Mouse (Mus musculus): ENCODE data around the gene Acta2. TPM values are rescaled to one million over a fixed set of nuclear protein-coding genes. Genes with fewer than 3 reads are reported as not detected.

The Acta2 gene
- polyA plus RNA-seq, 1 experiment from 2014 or later = 18.6 TPM

- WGBS = 93% methylated on average over 2 of the region's 2 CpGs
- DNase-seq (ENCODE audit: low spot score) = no peak
- H3K27me3 ChIP-seq (replicated peaks; ENCODE audit: low read depth, poor library complexity, severe bottlenecking) = no peaks in the 10 kb centered on the region
- H3K4me1 ChIP-seq = peaks cover under 1% of the 10 kb centered on the region; the same call in 1 of the 2 replicates
- no peaks in the 10 kb centered on the region for H3K9me3 ChIP-seq
- peaks cover 7% of the 10 kb centered on the region for H3K36me3 ChIP-seq (replicated peaks)
- no peak overlapping the region for H3K27ac ChIP-seq (replicated peaks)
- H3K4me3 ChIP-seq = no peak overlapping the region
Measured at GRCm38 (mm10) chr19:34237746-34238145, 17.6 kb downstream of the Acta2 start.

DNA sequence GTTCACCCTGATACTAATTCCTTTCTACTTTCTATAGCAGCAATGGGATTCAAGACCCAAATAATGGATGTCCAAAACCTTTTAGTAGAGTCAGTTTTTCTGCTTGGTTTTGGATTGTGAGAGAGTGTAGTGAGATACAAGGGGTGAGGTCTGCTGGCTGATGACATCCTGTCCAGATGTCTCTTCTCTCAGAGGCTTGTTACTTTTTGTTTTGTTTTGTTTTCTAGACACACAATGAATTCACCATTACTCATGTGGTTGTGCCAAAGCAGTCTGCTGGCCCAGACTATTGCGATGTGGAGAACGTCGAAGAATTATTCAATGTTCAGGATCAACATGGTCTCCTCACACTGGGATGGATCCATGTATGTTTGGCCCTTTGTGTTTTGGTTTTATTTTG, 19.3 kb downstream of the Acta2 start:
- WGBS = 96% methylated on average over 3 of the region's 3 CpGs
- peaks cover 7% of the 10 kb centered on the region for H3K36me3 ChIP-seq (replicated peaks)
- H3K27me3 ChIP-seq (replicated peaks; ENCODE audit: low read depth, poor library complexity, severe bottlenecking) = no peaks in the 10 kb centered on the region
- H3K4me1 ChIP-seq = peaks cover 7% of the 10 kb centered on the region
- no peak overlapping the region for H3K4me3 ChIP-seq
- no peak overlapping the region for H3K27ac ChIP-seq (replicated peaks)
- DNase-seq (ENCODE audit: low spot score) = no peak
- no peaks in the 10 kb centered on the region for H3K9me3 ChIP-seq

DNA sequence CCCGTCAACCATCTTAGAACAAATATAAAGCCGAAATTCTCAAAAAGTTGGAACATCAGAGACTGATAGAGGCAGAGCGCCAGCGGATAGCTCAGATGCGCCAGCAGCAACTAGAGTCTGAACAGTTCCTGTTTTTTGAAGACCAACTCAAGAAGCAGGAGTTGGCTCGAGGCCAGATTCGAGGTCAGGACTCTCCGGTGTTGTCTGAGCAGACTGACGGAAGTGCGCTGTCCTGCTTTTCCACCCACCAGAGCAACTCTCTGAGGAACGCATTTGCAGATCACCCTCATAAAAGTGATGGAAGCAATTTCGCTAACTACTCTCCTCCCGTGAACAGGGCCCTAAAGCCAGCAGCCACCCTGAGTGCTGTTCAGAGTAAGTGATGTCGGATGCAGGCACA, 21.4 kb downstream of the Acta2 start:
- Histone ChIP-seq H3K27me3 (replicated peaks; ENCODE audit: low read depth, poor library complexity, severe bottlenecking) (no peaks in the 10 kb centered on the region), H3K9me3 (no peaks in the 10 kb centered on the region), H3K4me3 (no peak overlapping the region), H3K36me3 (replicated peaks) (peaks cover 7% of the 10 kb centered on the region), H3K4me1 (peaks cover 7% of the 10 kb centered on the region), H3K27ac (replicated peaks) (no peak overlapping the region)
- 91% methylated on average over 14 of the region's 14 CpGs for WGBS
- no peak for DNase-seq (ENCODE audit: low spot score)

GRCm38 (mm10) chr19:34232326-34232725, 23.1 kb downstream of the Acta2 start:
- H3K4me3 ChIP-seq = no peak overlapping the region
- no peaks in the 10 kb centered on the region for H3K9me3 ChIP-seq
- H3K4me1 ChIP-seq = peaks cover 7% of the 10 kb centered on the region
- H3K27ac ChIP-seq (replicated peaks) = no peak overlapping the region; the same call in 1 of the 2 replicates
- H3K36me3 ChIP-seq (replicated peaks) = peaks cover 3% of the 10 kb centered on the region
- 49% methylated on average over 5 of the region's 5 CpGs for WGBS
- no peak for DNase-seq (ENCODE audit: low spot score)
- H3K27me3 ChIP-seq (replicated peaks; ENCODE audit: low read depth, poor library complexity, severe bottlenecking) = no peaks in the 10 kb centered on the region

GRCm38 (mm10) chr19:34231596-34231995, 23.8 kb downstream of the Acta2 start:
- DNase-seq (ENCODE audit: low spot score) = no peak
- H3K4me3 ChIP-seq = no peak overlapping the region
- peaks cover 7% of the 10 kb centered on the region for H3K4me1 ChIP-seq
- H3K27me3 ChIP-seq (replicated peaks; ENCODE audit: low read depth, poor library complexity, severe bottlenecking) = no peaks in the 10 kb centered on the region
- no peak overlapping the region for H3K27ac ChIP-seq (replicated peaks)
- H3K36me3 ChIP-seq (replicated peaks) = no peaks in the 10 kb centered on the region
- H3K9me3 ChIP-seq = no peaks in the 10 kb centered on the region
- 84% methylated on average over 7 of the region's 7 CpGs for WGBS

DNA sequence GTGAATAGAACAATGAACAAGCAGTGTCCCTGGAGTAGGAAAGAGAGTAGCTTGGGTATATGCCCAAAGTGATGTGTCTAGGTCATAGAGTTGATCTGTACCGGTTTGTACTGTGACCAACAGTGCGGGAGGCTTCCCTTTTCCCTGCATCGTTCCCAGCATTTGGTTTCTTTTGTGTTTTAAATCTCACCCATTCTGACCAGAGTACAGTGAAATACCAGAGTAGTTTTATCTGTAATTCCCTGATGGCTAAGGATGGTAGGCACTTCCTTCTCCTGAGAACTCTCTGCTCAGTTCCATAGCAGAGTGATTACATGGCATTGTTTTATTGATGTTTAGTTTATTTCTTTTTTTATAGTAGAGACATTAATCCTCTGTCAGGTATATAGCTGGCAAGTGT, 32.6 kb downstream of the Acta2 start:
- no peak overlapping the region for H3K4me3 ChIP-seq
- WGBS = 91% methylated on average over 3 of the region's 3 CpGs
- H3K9me3 ChIP-seq = no peaks in the 10 kb centered on the region

GRCm38 (mm10) chr19:34220732-34221380, 34.5 kb downstream of the Acta2 start:
- Histone ChIP-seq H3K27ac (replicated peaks) (no peak overlapping the region), H3K4me1 (peaks cover 4% of the 10 kb centered on the region; the same call in 1 of the 2 replicates), H3K4me3 (no peak overlapping the region), H3K36me3 (replicated peaks) (no peaks in the 10 kb centered on the region), H3K9me3 (no peaks in the 10 kb centered on the region), H3K27me3 (replicated peaks; ENCODE audit: low read depth, poor library complexity, severe bottlenecking) (no peaks in the 10 kb centered on the region)
- DNase-seq (ENCODE audit: low spot score) = no peak
- 79% methylated on average over 3 of the region's 3 CpGs for WGBS

More for the DNA sequence above, 32.6 kb downstream of the Acta2 start:
- no peaks in the 10 kb centered on the region for H3K36me3 ChIP-seq (replicated peaks)
- H3K4me1 ChIP-seq = peaks cover 4% of the 10 kb centered on the region; the same call in 1 of the 2 replicates
- no peaks in the 10 kb centered on the region for H3K27me3 ChIP-seq (replicated peaks; ENCODE audit: low read depth, poor library complexity, severe bottlenecking)
- no peak overlapping the region for H3K27ac ChIP-seq (replicated peaks)
- no peak for DNase-seq (ENCODE audit: low spot score)

DNA sequence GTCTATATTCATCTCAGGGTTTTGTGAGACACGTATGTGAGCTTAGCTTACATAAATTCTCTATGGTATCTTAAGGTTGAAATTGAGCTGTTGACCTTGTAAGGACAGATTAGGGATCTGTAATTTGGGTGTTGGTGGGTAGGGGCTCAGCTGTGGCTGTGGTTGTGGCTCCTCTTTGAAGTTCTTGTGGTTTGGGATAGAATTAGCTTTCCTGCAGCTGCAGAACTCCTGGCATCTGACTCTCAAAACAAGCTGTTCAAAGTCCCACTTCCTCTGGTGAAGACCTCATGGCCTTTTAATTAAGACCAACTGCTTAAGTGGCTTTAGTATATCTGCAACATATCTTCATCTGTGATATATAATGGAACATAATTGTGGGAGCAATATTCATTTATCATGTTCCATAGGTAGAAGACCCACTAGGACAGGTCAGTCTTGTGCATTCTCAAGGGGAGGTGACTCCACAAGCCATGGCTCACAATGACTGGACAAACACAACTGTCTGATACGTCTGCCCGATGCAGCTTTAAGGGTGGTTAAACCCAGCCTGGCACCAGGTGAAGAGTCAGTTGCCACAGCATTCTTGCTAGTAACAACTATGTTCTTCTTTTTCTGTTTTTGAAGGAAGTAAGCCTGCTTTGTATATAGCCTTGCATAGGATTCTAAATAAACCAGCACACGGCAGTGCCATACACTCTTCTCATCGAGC, 36.0 kb downstream of the Acta2 start:
- Histone ChIP-seq H3K27me3 (replicated peaks; ENCODE audit: low read depth, poor library complexity, severe bottlenecking) (no peaks in the 10 kb centered on the region), H3K27ac (replicated peaks) (no peak overlapping the region), H3K4me1 (peaks cover 4% of the 10 kb centered on the region; the same call in 1 of the 2 replicates), H3K4me3 (no peak overlapping the region), H3K36me3 (replicated peaks) (no peaks in the 10 kb centered on the region), H3K9me3 (no peaks in the 10 kb centered on the region)
- DNase-seq (ENCODE audit: low spot score) = no peak
- 72% methylated on average over 5 of the region's 5 CpGs for WGBS

DNA sequence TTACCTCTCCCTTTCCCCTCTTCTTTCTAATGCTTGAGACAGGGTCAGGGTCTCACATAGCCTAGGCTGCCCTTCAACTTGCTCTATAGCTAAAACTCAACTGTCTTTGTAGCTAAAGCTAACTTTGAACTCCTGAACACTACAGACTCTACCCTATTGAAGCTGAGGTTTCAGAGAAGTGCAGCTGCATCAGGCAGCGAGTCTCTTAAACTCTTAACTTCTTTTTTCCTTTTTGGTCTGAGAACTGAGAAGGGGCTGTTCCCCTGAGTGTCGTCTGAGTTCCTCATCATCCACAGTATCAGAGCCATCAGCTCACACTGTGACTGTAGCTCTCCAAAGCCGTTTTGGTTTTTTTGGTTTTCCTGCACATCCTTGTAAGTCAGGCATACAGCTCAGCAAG, 37.6 kb downstream of the Acta2 start:
- no peak overlapping the region for H3K27ac ChIP-seq (replicated peaks)
- H3K36me3 ChIP-seq (replicated peaks) = no peaks in the 10 kb centered on the region
- DNase-seq (ENCODE audit: low spot score) = no peak
- peaks cover 4% of the 10 kb centered on the region; the same call in 1 of the 2 replicates for H3K4me1 ChIP-seq
- H3K4me3 ChIP-seq = no peak overlapping the region
- 84% methylated on average over 3 of the region's 3 CpGs for WGBS
- no peaks in the 10 kb centered on the region for H3K27me3 ChIP-seq (replicated peaks; ENCODE audit: low read depth, poor library complexity, severe bottlenecking)
- no peaks in the 10 kb centered on the region for H3K9me3 ChIP-seq

DNA sequence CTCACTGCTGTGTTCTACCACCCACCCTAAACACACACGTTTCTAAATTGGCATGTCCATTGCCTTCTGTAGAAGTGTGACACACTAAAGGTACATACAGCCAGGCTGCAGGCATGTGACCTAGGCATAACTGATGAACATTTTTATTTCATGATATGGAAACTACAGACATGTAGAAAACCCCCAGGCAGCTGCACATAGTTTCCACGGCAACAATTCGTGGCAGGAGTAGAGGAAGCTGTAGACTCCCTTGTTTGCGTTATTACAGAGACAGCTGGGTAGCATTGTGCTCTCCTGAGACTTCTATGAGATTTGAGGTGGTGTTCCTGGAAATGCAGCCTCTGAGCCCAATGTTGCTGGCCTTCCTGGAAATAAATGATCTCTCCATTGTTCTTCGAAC, 38.4 kb downstream of the Acta2 start:
- no peaks in the 10 kb centered on the region for H3K9me3 ChIP-seq
- no peaks in the 10 kb centered on the region for H3K27me3 ChIP-seq (replicated peaks; ENCODE audit: low read depth, poor library complexity, severe bottlenecking)
- 83% methylated on average over 5 of the region's 5 CpGs for WGBS
- H3K4me3 ChIP-seq = no peak overlapping the region
- no peak for DNase-seq (ENCODE audit: low spot score)
- H3K4me1 ChIP-seq = peaks cover 4% of the 10 kb centered on the region; the same call in 1 of the 2 replicates
- H3K27ac ChIP-seq (replicated peaks) = no peak overlapping the region
- H3K36me3 ChIP-seq (replicated peaks) = no peaks in the 10 kb centered on the region

GRCm38 (mm10) chr19:34214136-34214535, 41.3 kb downstream of the Acta2 start:
- H3K27me3 ChIP-seq (replicated peaks; ENCODE audit: low read depth, poor library complexity, severe bottlenecking) = no peaks in the 10 kb centered on the region
- H3K36me3 ChIP-seq (replicated peaks) = no peaks in the 10 kb centered on the region
- H3K4me1 ChIP-seq = peaks cover 6% of the 10 kb centered on the region
- no peak for DNase-seq (ENCODE audit: low spot score)
- H3K9me3 ChIP-seq = no peaks in the 10 kb centered on the region
- no peak overlapping the region for H3K27ac ChIP-seq (replicated peaks)
- H3K4me3 ChIP-seq = no peak overlapping the region
- WGBS = 70% methylated on average over 4 of the region's 4 CpGs

DNA sequence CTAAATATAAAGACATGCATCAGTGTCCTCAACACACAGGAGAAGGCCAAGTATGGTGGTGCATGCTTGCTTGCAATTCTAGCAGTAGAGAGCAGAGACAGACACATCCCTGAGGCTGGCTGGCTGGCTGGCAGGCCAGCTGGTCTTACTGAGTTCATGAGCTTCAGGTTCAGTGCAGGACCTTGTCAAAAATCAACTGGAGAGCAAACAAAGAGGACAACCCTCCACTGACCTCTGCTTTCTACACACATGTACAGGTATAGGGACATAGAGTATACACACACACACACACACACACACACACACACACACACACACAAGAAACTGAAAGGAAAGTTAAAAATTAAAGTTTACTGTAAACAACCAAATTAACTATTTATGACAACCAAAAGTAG, 42.1 kb downstream of the Acta2 start:
- H3K9me3 ChIP-seq = no peaks in the 10 kb centered on the region
- H3K36me3 ChIP-seq (replicated peaks) = no peaks in the 10 kb centered on the region
- H3K27ac ChIP-seq (replicated peaks) = no peak overlapping the region
- no peak overlapping the region for H3K4me3 ChIP-seq
- no peaks in the 10 kb centered on the region for H3K27me3 ChIP-seq (replicated peaks; ENCODE audit: low read depth, poor library complexity, severe bottlenecking)
- peaks cover 4% of the 10 kb centered on the region; the same call in 1 of the 2 replicates for H3K4me1 ChIP-seq
- DNase-seq (ENCODE audit: low spot score) = no peak
